Mouse (Mus musculus) CD8-positive naive resting alpha-beta T cell, adult 2 months (primary cell): ENCODE measurements around the gene 1700020A23Rik.
"Not testable (repeated sequence)": the region's sequence is repeated elsewhere in the genome, so short reads cannot be mapped to it uniquely, and the experiment has no call there.

Experiments used
- DNase-seq, 2 experiments: peaks; one replicate each; pipeline ENCODE4 v3.0.0; 2022; ENCODE audit warnings: low read depth in 2 of 2, low spot score in 2 of 2

Gene 1700020A23Rik

GRCm38 (mm10) chr2:130404939-130405338 lies at the start of gene 1700020A23Rik, which contains the start of gene Gm28372:
1700020A23Rik (plus strand) TSS chr2:130405259.
Gm28372 (plus strand) TSS chr2:130405239.
- DNase-seq = no peak

DNA sequence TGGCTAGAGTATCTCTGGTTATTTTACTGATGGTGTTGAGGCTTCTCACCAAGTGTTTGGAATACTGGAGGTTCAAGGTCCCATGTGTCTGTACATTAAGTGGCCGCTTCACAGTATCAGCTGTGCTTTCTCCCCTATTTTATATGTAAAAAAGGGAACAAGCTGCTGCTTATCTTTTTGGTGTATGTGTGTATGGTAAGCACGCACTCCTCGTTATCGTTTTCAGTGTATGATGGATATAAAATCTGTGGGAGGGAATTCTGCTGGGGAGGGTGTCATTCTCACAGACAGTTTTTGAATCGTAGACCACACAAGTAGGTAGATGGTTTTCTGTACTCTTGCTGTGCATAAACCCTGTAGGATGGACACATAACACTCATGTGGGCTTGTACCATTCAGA lies 47.5 kb upstream of the 1700020A23Rik start:
- DNase-seq = no peak

GRCm38 (mm10) chr2:130358852-130359251 lies 46.2 kb upstream of the 1700020A23Rik start:
- DNase-seq = no peak

- DNase-seq = no peak
These were observed 42.5 kb upstream of the 1700020A23Rik start for GRCm38 (mm10) chr2:130362511-130363026.

DNA sequence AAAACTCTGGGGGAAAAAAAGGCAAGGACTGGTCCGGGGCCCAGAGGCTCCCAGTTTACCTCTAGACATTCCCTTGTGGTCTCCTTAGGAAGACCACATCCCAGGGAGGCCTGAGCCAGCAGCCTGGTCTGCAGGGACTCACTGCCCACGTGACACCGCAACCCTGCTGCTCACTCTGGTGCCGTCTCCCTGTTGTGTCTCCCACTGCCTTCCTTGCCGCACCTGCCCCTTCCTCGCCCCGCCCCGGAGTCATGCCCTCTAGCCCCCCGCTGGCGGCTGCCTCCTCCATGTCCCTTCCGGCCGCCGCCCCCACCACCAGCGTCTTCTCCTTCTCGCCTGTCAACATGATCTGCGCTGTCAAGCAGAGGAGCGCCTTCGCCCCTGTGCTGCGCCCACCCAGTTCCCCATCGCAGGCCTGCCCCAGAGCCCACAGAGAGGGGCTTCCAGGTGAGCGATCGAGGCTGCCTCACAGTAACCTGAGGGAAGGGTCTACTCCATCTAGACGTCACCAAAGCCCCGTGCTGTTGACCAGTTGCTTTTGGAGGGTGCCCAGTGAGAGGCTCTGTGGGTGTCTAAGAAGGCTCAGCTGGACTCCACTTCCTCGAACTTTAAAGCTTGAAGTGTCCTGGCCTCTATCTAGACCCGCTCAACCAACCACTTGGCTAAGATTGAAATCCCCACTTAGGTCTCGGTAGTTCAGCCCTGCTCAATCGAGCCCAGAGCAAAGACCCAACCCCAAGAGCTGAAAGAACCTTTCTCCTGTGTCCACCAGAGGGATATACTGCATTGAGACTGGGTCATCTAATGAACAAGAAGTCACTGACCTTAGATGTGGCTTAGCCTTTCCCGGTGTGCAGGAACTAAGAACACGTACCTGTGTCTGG lies 39.6 kb upstream of the 1700020A23Rik start:
- DNase-seq = no peak

GRCm38 (mm10) chr2:130367386-130367785 lies 37.7 kb upstream of the 1700020A23Rik start:
- DNase-seq = no peak

DNA sequence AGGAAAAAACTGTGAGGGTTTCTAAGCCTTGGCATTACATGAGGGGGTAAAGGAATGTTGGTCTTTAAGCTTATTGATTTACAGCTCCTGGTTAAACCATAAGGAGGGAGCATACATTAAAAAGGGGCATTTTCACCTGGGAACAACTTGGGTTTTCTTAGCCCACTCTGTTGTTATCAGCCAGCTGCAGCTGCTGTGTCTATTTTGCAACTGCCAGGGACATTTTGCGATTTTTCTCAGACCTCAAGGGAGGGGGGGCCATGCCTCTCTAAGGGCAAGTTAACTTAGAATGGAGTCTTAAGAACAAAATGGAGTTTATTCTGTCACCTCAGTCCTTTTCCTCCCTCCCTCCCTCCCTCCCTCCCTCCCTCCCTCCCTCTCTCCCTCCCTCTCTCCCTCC lies 32.0 kb upstream of the 1700020A23Rik start:
- not testable (repeated sequence) for DNase-seq

- DNase-seq = no peak
These were observed 30.1 kb upstream of the 1700020A23Rik start for GRCm38 (mm10) chr2:130374951-130375350.

- no peak for DNase-seq
These were observed 21.9 kb upstream of the 1700020A23Rik start for GRCm38 (mm10) chr2:130383205-130383604.

DNA sequence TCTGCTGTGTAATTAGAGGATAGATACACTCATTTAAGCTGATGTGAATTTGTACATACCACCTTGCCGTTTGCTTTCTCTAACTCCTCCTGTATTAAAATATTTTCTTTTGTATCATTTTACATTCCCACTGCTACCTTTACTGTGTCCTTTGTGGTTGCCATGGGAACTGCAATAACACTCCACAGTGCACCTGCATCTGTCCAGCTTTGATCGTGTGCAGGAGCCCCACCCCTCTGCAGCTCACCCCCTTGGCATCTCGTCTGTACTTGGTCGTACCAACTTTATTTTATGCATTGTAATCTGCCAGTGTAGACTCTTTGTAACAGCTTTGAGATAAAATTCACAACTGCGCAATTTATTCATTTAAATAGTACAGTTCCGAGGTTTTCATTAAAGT lies 21.2 kb upstream of the 1700020A23Rik start:
- no peak for DNase-seq

- no peak for DNase-seq
These were observed 18.8 kb upstream of the 1700020A23Rik start for GRCm38 (mm10) chr2:130386212-130386611.

- no peak for DNase-seq
These were observed 16.3 kb upstream of the 1700020A23Rik start for GRCm38 (mm10) chr2:130388796-130389195.

DNA sequence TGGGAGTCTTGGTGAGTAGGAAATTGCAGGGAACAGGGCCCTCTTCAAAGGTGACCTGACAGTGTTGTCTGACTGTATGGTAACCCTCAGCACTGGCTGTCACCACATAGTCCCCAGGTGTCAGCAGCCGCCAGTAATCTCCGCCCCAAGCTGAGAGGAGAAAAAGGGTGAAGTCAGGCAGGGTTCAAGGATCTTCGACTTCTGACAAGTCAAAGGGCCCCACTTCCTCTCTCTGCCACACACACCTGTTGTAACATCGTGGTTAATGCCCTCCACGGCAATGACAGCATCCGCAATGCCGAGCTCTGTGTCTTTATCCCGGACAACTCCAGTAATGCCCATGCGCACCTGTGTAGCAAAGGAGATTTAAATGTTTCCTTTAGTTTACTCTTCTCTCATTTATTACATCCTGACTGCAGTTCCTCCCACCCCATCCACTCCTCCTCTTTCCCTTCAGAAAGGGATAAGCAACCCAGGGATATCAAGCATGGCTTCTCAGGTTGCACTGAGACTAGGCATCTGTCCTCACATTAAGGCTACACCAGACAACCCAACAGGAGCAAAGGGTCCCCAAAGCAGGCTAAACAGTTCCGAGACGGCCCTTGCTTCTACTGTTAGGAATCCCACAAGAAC lies 13.9 kb upstream of the 1700020A23Rik start:
- no peak for DNase-seq

GRCm38 (mm10) chr2:130392836-130393235 lies 12.2 kb upstream of the 1700020A23Rik start:
- no peak for DNase-seq

- no peak for DNase-seq
These were observed 9.4 kb upstream of the 1700020A23Rik start for GRCm38 (mm10) chr2:130395696-130396095.

DNA sequence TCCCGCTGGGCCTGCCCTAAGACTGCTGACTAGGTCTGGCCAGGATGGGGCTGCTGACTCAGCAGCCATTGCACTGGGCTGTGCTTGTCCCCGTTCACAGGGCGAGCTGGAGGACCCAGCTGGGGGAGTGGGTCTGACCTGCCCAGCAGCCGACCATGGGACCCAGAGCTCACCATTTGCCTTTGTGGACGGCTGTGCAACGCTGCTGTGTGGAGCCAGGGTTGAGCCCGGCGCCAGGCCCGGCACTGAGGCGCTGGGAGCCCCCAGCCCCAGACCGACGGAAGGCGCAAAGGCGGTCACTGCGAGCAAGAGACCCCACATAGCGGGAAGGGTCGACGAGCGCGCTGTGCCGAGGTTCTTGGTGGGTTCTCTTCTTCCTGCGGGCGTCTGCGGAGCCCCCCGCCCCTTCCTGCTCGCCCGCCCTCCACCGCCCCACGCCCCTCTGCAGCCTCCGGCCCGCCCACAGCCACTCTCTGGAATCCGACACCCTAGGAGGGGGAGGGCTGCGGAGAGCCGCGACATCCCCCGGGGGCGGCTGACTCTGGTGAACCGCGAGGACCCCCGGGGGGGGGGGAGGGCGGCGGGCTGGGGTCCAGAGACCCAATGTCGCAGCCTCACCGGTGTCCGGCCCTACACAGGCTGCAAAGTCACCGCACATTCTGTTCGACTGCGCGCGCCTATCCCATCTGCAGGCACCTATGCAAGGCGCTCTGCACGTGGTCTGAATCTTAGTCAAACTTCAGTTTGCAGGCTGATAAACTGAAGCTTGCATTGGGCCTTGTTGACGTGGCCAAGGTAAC lies 7.7 kb upstream of the 1700020A23Rik start, which contains the start of gene Cpxm1:
Cpxm1 (minus strand) TSS at position 389 of the 800 bp plus-strand sequence.
- DNase-seq = no peak

DNA sequence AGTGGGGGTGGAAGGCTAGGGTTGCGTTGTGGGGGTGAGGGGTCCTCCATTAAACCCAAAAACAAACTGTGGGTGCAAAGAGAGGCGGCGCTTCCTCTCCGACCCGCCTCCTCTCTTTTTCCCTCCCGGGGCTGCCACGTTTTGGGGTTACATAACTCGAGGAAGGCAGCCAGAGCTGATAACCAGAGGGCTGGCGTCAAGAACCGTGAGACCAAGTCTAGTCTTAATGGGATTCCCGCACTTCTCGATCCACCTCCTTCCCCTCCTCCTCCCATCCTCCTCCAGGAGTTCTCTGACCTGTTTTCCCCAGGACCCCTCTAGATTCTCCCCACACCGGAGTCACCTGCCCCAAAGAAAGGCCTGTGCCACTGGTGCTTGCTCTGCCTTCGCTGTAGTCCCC lies 7.0 kb upstream of the 1700020A23Rik start:
- no peak for DNase-seq

GRCm38 (mm10) chr2:130400046-130400445 lies 5.0 kb upstream of the 1700020A23Rik start:
- DNase-seq = no peak

DNA sequence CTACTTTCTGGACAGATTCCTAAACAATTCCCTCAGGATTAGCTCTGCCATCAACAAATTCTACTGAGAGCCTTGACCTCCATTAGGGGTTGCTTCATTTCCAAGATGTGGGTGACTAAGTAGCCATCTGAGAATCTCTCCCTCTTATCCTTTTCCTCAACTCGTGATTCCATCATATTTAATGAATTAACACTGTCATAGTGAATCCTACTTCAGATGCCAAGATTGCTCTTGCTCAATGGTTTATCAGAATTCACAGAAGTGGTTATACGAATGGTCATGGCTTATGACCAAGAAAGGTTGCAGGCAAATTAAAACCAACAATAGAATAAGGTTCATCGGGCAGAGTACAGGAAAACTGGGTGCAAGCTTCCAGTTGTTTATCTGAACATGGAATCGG lies 3.2 kb upstream of the 1700020A23Rik start:
- DNase-seq = no peak

DNA sequence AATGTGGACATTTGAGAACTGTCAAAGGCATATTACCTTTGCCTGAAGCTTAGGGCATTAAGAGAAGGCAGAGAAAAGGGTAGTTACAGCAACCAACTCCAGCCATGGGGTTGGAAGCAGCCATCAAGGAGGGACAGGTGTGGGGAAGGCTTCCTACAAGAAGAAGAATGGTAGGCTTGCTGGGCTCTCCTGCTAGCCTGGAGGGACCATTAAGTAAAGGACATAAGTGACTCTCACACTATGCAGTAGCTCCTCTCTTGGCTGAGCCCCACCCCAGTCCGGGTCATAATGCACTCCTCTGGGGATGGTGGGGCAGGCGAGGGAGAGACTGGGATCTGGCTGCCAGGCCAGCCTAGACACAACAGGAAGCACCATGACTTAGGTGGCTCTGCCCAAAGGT lies 1.1 kb downstream of the 1700020A23Rik start, which contains the start of gene Tmem239:
Tmem239 (plus strand) TSS at position 301 of the 400 bp plus-strand sequence.
- DNase-seq = no peak

DNA sequence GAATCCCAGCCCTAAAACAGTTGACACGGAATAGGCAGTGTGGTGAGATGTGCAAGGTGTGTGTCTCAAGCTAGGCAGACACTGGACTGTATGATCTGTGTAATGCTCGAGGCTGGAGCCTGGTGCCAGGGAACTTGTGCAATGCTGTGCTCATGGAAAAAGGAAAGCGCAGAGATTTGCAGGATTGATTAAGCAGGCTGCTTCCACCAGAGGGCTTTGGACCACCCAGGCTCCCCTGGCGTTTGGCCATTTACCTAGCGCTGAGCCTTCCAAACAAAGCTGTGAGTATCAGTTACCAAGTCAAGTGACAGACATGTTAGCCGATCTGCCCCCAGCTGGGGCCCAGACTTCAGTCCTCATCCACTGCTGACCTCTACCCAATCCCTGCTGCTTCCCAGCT lies 3.1 kb downstream of the 1700020A23Rik start:
- no peak for DNase-seq
